Mouse (Mus musculus) cerebellum, adult 2 months (tissue): ENCODE data around the gene Obox6.

Experiments used
- CTCF ChIP-seq: fragments of 200-500 bp; IDR thresholded peaks from 2 replicates; pipeline ENCODE4 v1.5.1; 2011; ENCODE audit warnings: low read depth, mild to moderate bottlenecking, control low read depth, low read length, moderate library complexity, borderline replicate concordance; ENCODE audit not compliant: insufficient read depth
- POLR2A ChIP-seq: fragments of 200-500 bp; IDR thresholded peaks from 2 replicates; pipeline ENCODE4 v1.6.1; 2011; ENCODE audit warnings: low read length, control low read depth, borderline replicate concordance; ENCODE audit not compliant: insufficient read depth

- TF ChIP-seq POLR2A = no peak
- no peak for TF ChIP-seq CTCF
These were observed 24.6 kb upstream of the Obox6 start for GRCm38 (mm10) chr7:15864104-15864503.
